Mouse (Mus musculus) megakaryocyte, adult 5-6 weeks (primary cell): ENCODE results near the gene Adamtsl2. TPM values are rescaled to one million over a fixed set of nuclear protein-coding genes. Genes with fewer than 3 reads are reported as not detected.

Experiments
- ATAC-seq: 2 replicates; pipeline ENCODE4 v1.8.0; 2016; ENCODE audit warnings: mild to moderate bottlenecking, inconsistent platforms; ENCODE audit not compliant: poor library complexity, severe bottlenecking
- total RNA-seq, 2 experiments: library from RNA; stranded (forward) in 1 of 2; stranded (reverse) in 1 of 2; fragments of 153-499, 151-499 nt in 1 of 2; fragments of 221-1000, 200-1000 nt in 1 of 2; gene quantifications; 2 replicates each; pipeline versions ENCODE4 v1.2.3 to v1.2.4; 2015 to 2017

Gene Adamtsl2
- total RNA-seq, 2 experiments from 2014 or later, result not detected

DNA sequence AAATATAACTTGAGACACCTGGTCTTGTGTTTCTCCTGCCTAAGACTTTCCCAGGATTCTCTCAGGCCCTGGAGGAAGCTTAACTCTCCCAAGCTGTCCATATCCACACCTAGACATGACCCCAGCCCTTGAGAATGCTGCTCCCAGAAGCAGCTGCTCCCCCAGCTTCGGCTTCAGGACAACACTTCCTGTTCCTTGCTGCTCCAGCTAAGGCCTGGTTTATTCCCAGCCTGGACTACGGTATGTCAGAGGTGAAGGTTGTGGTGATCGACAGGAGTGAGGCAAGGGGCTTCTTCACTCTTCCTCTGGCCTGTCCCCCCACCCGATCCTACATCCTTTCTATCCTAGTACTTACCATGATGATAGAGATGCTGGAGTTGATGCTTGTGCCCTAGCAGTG is 5.8 kb upstream of the Adamtsl2 start:
- no peak for ATAC-seq

DNA sequence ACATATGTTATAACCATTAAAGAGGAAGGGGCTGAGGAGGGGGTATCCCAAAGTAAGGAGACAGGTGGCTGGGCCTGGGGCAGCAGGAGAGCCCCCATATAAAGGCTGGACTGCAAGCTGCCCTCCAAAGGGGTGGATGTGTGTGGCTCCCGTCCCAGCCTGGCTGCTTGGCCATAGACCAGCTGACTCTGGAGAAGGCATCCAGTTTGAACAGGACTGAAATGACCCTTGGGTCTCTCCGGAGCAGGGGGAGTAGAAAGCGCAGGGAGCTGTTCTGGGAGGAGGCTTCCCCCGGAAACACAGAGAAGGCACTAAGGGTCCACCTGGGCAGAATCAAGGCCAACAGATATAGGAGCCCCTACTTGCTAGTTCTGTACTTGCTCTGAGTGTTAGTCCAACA is 4.4 kb upstream of the Adamtsl2 start:
- ATAC-seq, result no peak

DNA sequence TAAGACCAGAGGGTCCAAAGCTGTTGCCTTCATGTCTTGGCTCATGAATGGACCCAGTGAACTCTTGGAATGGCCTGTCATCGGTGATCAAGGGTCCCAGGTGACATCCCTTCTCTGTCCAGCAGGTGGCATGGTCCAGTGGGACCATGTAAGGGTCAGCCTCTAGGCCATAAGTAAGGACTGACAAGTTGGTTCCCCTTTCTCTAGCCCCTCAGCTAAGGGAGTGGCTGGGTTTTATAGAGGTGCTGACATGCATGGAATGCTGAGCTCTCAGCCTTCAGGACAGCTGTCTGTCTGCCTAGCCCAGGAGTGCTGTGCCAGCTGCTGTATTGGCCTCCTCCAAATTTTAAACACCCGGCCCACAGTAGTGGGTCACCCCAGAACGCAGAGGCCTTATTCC is 3.7 kb upstream of the Adamtsl2 start:
- peak; percentile 52 for ATAC-seq

DNA sequence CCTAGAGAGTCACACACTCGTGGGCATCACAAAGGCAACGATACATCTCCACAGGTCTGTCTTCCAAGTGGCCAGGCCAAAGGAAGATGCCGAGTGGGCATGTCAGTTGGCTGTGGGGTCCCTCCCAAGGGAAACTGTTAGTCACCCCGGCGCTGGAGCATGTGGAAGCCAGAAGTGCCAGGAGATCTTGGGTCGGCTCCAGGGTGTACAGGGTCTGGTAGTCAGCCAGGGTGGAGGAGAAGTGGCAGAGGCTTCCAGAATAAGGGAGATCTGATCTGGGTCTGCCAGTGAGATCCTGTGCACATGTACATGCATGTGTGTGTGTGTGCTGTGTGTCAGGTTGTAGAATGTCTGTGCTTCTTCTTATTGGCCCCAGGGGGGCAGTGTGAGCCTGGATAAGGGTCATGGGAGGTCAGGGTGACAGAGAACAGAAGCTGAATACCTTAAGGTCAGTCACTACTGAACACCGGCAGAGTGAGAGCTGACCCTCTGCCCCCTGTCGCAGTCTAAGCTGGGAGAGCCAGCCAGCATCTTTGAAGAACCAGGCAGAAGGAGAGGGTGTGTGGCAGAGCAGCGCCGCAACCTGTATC is 1.4 kb upstream of the Adamtsl2 start:
- no peak for ATAC-seq

DNA sequence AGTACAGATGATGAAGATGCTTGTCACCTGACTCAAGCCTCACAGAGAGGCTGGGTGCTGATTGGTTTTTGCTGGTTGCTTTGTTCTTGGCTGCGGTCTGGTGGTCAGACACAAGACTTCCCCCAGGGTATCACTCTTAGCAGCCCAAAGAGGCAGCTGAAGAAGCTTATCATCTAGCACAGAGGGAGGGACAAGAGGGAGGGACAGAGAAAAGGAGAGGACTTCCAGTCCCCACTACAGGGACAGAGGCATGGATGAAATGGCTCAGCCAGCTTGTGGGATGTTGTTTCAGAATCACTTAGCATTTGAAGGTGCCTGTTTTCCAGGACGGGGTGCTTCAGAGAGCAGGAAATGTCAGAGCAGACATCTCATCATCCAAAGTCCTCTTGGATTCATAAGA is 867 bp upstream of the Adamtsl2 start:
- no peak for ATAC-seq

DNA sequence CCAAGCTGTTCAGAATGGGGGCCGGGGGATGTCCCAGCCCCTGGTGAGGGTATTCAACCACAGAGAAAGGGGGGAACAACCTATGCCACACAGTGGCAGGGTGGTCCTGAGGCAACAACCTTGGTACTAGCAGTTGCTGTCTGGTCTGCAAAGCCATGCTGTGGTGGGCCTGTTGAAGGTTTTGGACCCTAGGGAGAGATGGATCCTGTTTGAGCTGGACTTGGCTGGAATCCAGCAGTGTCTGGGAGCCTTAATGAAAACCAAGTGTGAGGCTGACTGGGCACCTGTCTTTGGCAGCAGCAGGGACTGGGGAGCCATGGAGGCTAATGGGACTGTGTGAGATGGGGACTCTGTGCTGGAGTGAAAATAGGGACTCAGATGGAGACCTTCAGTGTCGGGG is 470 bp downstream of the Adamtsl2 start:
- ATAC-seq, result no peak

DNA sequence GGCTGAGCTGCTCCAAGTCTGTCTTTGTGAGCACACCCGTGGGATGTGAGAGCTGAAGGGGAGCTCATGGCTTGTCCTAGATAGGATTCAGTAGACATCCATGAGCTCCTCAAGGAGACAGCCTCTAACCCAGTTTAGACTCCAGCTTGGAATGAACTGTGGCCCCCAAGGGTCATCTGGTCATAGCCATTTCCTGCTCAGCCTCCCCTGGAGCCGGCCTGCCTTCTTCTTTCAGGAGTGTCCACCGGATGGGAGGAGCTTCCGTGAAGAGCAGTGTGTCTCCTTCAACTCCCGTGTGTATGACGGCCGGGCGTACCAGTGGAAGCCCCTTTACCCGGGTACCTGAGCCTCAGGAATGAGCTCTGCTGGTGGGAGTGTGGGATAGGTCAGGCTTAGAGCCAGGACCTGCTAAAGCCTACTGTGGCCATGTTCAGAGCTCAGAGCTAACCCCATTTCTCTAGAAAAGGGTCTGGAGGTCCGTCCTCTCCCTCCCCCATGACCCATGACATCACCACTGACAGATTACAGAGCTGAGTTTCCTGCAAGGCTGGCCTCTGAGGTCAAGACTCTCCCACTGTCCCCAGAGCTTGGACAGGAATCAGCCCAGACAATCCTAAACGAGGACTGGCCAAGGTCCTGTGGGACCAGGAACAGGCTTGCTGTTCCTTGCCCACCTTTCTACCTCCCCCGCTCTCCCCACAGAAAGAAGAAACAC is 4.7 kb downstream of the Adamtsl2 start:
- ATAC-seq, result no peak

DNA sequence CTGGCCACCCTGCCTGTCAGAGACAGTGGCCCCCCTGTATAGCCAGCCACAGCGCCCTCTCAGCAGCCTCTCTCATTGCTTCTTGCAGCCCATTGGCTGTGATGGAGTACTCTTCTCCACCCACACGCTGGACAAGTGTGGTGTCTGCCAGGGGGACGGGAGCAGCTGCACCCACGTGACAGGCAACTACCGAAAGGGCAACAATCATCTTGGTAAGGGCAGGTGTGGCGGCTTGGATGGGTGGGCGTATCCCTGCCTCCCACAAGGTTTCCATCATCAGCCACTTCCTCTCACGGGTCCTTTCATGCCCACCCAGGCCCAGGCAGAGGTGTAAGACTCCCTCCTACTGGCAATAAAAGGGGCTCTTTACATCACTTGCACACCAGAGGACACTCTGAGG is 5.8 kb downstream of the Adamtsl2 start:
- no peak for ATAC-seq

DNA sequence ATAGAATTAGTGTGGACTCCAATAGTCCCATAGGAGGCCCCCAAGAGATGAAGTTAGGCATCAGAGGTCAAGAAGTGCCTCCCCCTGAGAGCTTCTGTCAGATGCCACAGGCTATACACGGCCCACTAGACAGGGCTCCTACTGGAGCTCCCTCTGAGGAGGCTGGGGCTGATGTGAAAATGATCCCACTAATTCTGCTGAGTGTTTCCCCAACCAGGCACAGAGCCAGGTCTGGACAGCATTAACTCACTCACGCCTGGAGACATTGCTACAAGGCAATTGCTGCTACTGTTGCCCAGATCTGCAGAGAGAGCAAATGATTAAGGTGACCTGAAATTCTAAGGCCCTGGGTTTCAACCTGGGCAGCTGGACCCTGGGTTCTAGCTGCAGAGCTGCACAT is 6.6 kb downstream of the Adamtsl2 start:
- ATAC-seq, result no peak

DNA sequence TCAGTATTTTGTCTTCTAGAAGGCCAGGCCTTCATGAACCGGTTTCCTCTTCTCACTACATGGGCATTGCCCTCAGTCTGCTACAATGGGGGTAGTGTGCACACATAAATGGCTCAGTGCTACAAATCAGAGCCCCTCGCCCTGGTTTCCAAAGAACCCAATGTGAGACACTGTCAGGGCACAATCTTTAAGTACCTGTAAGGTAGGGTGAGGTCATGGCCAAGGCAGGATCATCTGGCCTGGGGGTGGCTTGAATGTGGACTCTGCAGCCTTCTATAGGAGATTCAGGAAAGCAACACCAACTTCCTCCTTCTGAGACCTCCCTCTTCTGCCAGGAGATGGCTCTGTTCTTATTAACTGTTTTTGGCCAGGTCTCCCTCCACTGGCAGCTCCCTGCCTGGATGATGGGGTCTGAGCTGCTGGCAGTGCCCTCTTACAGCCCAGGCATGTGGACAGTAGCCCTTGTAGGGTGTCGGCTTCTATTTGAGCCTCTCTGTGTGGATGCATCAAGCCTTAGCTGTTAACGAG is 7.4 kb downstream of the Adamtsl2 start:
- no peak for ATAC-seq

DNA sequence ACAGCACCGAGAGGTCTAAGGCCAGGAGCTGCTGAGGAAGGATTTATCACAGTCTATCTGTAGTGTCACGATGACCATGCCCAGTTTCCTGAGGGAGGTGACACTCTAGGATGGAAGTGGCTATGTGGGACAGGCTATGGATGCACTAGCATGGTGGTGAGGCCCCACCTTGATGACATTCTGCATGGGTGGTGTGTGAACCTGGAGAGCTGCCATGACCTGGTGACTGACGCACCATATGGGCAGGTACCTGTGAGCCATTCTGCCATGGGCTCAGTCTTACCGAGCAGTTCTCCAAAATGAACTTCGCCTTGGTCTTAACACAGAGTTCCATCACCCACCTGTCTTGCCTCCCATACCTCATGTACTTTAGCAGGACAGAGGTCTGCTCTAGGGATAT is 8.4 kb downstream of the Adamtsl2 start:
- no peak for ATAC-seq

DNA sequence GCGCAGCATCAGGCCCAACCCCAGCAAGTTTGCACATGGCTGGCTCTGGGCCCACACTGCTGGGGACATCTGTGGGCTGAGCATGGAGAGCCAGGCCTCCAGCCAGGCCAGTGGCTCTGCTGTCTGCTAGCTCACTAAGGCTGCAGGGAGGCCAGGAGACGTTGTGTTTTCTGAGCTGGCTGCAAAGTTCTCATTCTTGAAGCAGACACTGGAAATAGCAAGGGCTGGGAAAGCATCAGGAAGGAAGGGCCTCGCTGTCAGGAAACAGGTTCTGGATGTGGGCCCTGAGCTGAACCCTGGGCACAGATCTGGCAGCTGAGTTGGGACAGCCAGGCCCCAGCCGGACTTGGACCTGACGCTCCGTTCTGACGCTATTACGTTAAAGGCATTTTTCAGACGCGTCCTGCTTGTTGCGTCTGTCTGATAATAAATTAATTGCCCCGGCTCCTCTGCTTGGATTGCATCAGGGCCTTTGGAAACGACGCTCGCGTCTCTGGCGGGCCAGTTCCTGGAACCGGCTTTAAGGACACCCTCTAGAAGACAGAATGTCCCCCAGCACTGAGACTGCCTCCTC is 9.0 kb downstream of the Adamtsl2 start:
- no peak for ATAC-seq

DNA sequence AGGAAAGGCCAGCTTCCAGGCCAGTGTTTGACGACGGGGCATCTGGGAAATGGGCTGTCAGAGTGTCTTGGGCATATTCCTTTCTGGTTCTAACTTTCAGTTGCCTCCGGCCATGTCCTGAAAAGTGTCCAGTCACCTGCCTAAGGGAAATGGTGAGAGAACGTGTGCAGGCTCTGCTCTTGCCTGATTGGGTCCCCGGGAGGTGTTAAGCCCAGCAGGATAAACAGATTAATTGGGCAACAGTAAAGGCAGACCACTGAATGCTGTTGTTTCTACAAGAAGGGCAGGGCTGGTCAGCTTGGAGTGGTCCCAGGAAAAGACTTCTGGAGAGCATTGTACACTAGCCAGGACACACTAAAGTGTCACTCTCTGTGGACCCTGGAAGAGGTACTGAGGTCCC is 9.5 kb downstream of the Adamtsl2 start:
- no peak for ATAC-seq

DNA sequence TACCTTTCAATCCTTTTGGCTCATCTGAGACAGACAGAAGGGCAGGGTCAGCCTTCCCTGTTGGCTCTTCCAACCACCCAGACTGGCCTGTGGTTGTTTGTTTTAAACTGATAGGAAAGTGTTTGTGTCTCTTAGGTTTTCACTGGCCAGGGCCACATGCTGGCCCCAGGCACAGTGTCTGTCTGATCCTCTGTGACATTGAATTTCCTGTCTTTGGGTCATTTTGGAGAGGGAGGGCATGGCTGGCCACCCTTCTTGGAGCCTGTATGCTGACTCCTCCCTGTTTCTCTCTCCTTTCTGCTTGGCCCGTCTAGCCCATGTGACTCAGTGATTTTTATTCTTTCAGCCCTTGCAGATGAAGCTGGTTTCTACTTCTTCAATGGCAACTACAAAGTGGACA is 10.1 kb downstream of the Adamtsl2 start:
- no peak for ATAC-seq

DNA sequence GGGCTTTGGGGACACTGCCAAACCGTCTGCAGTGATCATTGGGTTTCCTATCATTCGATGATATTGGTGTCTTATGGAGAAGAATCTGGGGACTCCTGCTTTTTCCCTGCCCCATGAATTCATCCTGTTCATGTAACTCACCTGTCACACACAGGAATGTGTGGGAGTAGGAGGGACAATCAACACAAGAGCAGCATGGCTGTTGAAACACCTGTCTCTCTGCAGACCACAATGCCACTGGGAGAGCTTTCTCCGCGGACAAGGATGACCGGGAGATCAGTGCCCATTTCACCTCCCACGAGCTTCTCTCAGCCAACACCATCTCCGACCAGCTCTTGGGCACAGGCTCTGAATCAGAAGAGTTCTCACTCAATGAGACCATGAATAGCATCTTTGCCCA is 16.0 kb downstream of the Adamtsl2 start:
- ATAC-seq, result no peak

DNA sequence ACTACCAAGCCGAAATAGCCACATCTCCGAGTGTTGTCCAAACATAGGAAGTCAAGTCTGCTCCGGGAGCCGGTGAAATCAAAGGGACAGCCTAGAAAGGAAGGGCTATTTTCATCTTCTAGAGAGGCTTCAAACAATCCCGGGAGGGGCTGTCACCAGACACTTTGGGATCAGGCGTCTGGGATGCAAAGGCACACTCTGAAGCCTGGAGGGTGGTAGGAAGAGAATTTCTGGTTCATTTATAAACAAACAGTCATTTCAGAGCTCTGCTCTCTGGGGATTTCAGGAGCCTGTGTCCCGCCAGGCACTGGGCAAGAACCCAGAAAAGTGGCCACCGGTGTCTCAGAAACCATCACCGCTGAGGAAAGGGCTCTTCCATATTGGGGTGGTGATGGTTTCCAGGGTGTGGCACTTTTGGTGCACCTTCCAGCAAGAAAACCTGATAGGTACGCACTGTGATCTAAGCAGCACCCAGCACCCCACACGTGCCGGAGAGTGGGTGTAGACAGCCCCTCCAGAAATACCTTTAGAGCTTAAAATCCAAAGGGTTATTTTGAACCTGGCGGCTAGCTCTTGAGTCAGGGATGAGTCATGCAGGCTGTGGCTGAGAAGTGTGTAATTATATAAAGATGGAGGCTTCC is 17.3 kb downstream of the Adamtsl2 start:
- ATAC-seq, result no peak

DNA sequence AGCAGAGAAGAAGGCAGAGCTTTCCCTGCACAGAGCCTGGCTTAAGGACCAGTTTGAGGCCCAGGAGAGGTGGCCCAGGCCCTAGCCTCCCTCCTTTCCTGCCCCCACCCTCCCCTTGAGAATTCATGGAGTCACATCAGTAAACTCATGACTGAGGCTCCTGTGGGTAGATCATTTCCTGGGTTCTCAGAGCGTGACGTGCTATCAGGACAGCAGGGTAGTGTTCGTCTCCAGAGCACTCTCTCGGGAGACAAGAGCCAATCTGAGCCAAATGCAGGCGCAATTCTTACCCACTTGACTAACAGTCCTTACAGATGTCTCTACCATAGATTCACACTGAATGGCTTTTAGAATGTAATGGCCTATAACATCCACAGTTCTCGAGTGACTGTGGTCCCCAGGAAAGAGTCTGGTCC is 18.1 kb downstream of the Adamtsl2 start:
- no peak for ATAC-seq

DNA sequence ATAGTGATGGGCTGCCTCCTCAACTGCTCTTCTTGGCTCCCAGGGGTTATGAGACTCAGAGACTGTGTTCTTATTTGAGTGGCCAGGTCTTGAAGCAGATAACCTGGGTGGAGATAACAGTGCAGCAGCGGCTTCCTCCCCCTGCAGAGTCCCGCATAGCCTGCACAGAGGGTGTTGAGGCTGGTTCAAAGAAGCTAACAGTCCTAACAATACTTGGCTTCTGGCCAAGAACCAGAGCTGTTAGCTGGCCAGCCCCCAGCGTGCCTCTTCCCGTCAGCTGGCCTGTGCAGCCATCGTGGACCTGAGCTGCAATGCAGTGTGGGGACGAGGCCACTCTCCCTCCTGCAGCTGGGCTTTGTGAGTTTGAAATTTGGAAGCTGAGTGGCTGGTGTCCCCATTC is 18.6 kb downstream of the Adamtsl2 start:
- ATAC-seq, result no peak

DNA sequence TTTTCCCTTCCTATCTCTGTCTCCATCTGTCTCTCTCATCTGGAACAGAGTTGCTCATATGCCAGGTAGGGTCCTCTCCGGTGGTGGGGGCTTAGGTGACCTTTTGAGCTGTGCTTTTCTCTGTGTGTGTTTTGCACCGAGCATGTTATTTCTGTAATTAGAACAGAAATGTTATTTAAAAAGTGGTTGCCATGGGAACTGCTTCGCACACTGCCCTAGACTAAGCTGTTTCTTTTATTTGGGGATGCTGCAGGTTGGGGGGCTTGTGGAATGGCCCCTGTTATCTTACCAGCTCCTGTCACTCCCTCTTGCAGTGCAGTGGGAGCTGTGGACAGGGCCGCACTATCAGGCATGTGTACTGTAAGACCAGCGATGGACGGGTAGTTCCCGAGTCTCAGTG is 24.4 kb downstream of the Adamtsl2 start:
- ATAC-seq, result no peak

DNA sequence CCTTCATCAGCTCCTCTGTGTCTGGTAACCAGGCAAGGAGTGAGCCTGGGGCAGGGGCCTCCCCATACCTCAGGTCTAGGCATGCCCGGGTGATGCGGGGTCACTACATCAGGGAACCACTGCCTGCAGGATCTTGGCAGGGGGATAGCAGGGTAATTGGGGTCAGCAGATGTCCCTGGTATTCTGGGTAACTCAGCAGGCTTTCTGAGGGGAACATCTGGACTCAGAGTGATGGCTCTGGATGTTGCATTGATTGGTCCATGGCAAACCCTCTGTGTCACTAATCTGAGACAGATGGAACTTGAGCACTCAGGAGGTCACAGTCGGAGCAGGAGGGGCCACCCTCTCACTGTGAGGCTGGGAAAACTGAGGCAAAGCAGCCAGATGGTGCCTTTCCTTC is 27.6 kb downstream of the Adamtsl2 start:
- ATAC-seq, result no peak

DNA sequence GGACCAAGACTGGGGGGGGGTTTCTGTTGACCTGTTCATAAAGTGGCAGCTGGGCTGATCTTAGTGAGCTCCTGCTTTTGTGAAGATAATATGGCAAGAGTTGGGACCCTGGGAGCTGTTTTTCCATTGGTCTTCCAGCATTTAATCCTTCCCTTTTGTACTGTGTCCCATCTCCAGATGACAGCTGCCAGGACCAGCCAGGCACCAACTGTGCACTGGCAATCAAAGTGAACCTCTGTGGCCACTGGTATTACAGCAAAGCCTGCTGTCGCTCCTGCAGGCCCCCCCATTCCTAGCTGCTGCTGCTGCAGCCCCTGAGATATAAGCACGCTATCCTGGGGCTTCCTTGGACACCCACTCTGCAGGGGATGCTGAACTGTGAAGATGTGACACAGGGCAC is 29.0 kb downstream of the Adamtsl2 start:
- no peak for ATAC-seq

DNA sequence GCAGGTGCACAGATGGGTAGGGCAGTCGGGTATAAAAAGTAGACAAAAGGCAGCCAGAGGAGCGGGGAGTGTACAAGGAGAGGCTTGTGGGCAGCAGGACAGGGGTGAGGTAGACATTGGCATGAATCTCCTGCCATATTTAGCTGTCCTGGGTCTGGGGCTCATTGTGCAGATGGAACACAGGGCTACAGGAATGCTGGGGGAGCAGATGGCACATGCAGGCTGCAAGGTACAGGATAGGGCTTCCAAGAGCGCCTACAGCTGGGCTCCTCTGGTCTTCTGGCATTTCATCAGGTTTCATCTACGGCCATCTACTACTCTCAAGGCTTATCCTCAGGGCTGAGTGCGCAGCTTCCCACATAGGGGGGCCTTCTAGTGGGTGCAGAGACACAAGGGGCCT is 29.9 kb downstream of the Adamtsl2 start:
- no peak for ATAC-seq
